Mouse (Mus musculus) spleen, postnatal 10 days (tissue): ENCODE data around the gene Glt28d2.
"Not testable (repeated sequence)": the region's sequence is repeated elsewhere in the genome, so short reads cannot be mapped to it uniquely, and the experiment has no call there.

Experiments used
- DNase-seq, 2 experiments: peaks; one replicate each; pipeline ENCODE4 v3.0.0; 2021 to 2022; ENCODE audit warnings: low spot score in 2 of 2

The Glt28d2 gene

DNA sequence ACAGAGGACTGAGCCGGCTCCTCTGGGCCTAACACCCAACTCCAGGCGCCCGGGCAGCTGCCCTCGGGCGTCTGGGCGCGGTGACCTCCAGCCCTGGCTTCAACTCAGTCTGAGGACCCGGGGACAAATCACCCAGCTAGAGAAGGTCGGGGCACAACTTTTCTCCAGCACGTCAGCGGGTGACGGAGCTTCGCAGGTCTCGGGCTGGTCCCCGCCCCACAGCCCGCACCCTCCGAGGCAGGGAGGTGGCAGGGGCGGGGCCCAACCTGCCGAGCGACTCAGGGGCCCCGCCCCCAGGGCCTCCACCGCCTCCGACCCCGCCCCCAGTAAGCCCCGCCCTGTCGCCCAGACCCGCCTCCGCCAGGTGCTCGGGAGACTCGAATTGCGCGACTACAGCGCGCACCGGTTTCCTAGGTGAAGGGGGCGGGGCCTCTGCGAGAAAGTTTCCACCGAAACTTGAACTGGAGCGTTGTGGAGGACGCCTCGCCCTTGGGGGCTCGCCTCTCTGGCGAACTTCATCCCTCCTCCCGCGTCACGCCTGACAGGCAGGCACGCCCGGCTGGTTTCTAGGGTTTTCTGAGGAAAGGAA is at the start of gene Glt28d2, which contains the start of gene Gm37240:
TSS of gene Glt28d2 (minus strand) at position 278 of the 589 bp plus-strand sequence.
TSS of gene Gm37240 (minus strand) at position 280 of the 589 bp plus-strand sequence.
- peak; percentile 57 to 86 for DNase-seq

DNA sequence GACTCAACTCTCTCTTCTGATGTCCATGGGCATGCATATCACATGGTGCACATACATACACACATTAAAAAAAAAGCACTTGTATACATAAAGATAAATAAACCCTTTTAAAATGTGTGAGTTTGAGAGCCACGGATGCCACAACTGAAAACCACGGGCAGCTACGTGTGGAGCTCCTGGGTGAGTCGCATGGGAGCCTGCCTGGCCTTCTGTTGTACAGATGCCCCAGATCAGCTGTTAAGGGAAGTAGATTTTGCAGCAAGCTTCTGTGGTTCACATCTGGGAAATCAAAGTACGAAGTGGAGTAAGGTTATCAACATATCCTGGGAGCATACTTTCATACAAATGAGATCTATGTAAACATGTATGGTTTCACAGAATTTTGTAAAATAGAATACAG is 46.3 kb upstream of the Glt28d2 start:
- no peak for DNase-seq

- DNase-seq = no peak
Observed at GRCm38 (mm10) chr3:85931859-85932258, 44.5 kb upstream of the Glt28d2 start.

DNA sequence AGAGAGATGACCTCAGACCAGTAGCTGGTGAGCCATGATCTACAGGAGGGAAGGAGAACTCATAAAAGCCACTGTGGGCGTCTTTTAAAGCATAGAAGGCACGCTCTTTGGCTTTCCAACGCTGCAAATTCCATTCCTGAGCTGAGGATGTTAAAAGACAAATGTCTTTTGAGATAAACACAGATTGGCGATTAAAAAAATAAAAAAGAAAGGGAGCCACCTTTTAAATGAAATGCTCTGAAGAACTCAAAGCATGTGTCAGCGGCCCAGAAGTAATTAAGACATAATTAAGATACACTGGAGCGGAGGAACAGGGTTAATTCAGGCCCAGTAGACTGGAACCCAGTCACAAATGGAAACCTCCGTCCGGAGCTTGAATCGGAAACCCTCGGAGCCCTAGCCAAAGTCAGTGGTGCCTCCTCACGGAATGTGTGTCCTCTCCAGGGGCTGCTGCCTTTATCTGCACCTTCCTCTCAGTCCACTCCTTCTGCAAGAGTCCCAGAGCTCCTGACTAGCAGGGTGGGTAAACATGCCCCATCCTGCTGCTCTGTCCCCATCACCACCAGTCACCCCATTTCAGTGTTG is 43.4 kb upstream of the Glt28d2 start:
- no peak for DNase-seq

DNA sequence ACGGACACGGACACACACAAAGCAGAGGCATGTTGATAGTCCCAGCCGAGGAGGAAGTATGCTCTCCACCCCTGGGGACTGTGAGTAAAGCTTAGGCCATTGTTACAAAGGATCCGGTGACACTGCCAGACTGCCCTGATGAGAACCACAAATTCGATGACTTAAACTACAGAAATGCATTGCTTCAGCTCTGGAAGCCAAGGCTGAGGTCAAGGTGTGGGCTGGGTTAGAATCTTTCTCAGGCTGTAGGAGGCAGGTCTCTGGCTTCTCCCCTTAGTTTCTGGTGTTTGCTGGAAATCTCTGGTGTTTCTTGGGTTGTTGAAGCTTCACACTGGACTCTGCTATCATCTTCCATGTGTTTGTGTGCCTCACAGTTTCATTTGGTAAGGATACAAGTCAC is 42.4 kb upstream of the Glt28d2 start:
- no peak for DNase-seq

GRCm38 (mm10) chr3:85928140-85928611 is 40.9 kb upstream of the Glt28d2 start:
- DNase-seq = no peak

DNA sequence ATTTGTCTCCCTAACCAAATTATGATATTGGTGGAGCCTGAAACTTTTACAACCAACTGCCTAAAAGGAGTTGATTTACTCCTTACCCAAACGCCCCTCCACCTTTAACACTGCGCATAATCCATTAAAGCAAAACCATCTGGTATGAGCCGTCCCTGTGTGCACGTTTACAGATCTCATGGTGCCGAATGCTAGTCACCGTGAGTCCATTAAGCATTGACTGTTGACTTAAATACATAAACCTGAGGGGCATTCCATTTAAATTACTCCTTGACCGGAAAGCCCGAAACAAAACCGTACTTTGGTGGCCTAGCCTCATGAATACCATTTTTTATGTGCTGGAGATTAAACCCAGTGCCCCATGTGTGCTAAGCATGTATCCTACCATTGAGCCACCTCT is 40.0 kb upstream of the Glt28d2 start:
- no peak for DNase-seq

DNA sequence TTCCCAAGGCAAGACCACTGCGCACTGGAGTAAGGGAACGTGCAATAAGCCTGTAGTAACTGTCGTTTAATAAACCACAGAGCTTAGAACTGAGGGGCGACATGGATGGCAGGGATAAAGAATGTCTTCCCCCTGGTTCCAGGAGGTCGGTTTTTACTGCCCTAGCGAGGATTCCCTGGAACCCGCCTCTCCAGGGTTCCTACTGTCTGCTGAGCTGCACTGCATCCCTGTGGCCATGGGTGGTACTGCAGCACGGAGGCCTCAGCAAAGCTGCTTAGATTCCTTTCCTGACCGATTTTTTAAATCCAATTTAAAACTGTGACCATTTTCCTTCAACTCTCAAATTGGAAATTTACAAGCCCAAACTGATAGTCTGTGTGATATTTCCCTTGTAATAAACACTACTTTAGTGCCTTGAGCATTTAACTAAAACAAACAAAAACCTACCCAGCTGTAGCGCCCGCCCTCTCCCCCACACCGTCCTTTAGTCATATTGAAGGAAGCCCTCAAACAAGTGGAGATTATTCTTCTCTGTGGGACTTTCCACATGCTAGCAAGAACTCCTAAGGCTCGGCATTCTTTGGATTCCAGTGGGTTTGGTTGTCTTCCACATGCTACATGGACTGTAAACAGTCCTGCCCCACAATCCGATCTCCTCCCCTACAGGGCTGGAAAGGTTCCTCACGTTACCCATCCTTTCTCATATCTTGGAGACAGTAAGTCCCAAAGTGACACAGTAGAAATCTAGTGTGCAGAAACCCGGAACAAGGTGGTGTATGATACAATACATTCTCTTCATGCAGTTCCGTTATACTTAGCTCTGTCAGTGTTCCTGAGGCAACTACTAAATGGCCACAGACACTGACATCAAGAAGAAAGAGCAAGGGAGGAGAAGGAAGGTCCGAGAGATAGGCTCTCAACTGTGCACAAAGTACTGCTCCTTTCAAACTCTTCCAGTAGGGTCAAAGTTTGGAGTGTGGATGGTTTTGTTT is 36.9 kb upstream of the Glt28d2 start:
- peak; percentile 44 to 77 for DNase-seq

GRCm38 (mm10) chr3:85923343-85923742 is 36.0 kb upstream of the Glt28d2 start:
- DNase-seq = no peak

- DNase-seq = peak in 1 of 2 experiments; percentile 19
Observed at GRCm38 (mm10) chr3:85922331-85922730, 35.0 kb upstream of the Glt28d2 start.

GRCm38 (mm10) chr3:85920671-85921070 is 33.4 kb upstream of the Glt28d2 start:
- not testable (repeated sequence) for DNase-seq

- peak in 1 of 2 experiments; percentile 20 for DNase-seq
Observed at GRCm38 (mm10) chr3:85917600-85917999, 30.3 kb upstream of the Glt28d2 start.

DNA sequence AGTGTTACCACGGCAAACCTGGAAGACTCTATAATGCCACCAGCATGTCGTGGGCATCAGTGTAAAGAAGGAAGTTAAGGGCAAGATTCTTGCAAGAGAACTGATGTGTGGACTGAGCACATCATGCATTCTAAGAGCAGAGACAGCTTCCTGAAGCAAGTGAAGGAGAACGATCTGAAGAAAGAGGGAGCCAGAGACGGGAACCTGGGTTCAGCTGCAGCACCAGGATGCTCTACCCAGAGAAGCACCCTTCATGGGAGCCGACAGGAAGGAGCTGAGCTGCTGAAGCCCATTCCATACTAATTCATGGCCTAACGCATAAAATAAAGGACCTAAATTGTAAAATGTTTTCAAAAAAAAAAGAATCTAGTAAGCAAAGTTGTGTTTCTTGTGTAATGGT is 27.5 kb upstream of the Glt28d2 start:
- no peak for DNase-seq

DNA sequence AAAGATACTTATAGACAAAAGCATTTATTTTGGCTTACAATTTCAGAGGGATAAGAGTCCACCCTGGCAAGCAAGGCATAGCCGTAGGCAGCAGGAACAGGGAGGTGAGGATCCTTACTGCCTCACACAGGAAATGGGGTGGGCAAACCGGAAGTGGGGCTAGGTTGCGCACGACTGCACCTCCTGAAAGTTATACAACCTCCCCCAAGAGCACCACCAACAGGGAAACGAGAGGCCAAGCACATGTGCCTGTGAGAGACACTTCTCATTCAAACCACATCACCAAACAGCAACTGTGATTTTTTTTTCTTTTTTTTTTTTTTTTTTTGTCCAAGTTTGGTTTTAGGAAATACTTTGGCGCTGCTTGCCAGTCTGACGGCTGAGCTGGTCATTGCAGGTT is 19.8 kb upstream of the Glt28d2 start:
- DNase-seq = no peak

- no peak for DNase-seq
Observed at GRCm38 (mm10) chr3:85904371-85904770, 17.1 kb upstream of the Glt28d2 start.

- DNase-seq = no peak
Observed at GRCm38 (mm10) chr3:85895020-85895419, 7.7 kb upstream of the Glt28d2 start.

- no peak for DNase-seq
Observed at GRCm38 (mm10) chr3:85891571-85891970, 4.3 kb upstream of the Glt28d2 start.

- peak; percentile 6 to 20 for DNase-seq
Observed at GRCm38 (mm10) chr3:85888221-85888671, 930 bp upstream of the Glt28d2 start.

DNA sequence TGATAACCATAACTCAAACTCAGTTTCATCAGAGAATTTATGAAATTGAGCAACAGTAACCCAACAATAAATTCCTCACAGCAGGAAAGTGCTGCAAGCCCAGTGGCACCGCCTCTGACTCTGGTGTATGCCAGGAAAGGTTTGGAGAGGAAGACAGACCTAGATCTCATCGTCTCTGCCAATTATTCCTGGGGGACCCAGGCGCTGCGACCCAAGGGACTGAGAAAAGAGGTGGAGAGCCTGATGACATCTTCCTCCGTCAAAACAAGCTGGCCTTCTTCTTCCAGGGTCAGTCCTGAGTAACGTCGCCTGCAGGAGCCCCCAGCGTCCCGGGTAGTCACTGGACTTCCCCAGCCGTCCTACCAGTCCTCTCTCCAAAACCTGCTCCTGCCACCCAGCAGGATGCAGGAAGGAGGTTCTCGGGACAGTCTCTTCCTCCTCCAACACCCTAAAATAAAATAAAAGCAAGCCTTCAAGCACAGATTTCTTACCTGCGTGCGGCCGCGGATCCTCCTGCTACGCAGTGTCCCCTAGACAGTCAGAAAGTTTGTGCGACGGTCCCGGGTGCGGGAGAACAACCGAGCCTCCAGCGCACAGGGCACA is 579 bp downstream of the Glt28d2 start:
- peak in 1 of 2 experiments; percentile 5 for DNase-seq

DNA sequence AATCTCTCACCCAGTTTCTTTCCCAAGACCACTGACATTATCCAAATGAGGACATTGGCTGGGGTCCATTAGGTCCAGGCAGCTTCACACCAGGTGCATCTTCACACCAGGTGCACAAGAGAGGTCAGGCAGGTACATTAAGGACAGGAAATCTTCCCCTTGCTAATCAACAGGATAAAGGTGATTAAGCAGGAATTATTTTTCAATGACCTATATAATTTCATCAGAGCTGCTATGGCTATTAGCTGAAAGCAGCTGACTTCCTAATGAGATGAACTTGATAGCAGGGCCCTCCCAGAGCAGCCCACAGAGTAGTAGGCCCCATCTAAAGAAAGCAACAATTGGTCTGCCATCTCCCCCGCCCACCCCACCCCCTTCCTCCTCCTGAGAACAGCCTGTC is 1.4 kb downstream of the Glt28d2 start:
- DNase-seq = no peak

- DNase-seq = no peak
Observed at GRCm38 (mm10) chr3:85880687-85881086, 6.6 kb downstream of the Glt28d2 start.

DNA sequence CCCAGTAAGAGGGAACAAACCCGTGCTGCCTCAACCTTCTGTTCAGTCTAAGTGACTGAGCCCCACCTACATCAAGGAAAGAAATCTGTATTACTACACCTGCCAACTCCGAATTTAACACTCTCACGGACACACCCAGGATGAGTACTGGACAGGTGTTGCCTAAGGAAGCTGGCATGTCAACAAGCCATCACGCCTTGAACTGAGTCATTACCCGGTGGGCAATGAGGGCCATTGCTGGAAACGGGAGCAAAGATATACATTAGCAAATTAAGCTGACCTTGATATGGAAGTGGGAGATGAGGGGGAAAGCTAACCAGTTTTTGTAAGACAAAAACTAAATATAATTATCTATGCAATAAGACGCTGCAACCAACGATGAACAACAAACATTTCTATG is 7.2 kb downstream of the Glt28d2 start:
- DNase-seq = no peak
